Comparison of ENCODE assay signal across 8 mouse cellular contexts in the genomic region with DNA sequence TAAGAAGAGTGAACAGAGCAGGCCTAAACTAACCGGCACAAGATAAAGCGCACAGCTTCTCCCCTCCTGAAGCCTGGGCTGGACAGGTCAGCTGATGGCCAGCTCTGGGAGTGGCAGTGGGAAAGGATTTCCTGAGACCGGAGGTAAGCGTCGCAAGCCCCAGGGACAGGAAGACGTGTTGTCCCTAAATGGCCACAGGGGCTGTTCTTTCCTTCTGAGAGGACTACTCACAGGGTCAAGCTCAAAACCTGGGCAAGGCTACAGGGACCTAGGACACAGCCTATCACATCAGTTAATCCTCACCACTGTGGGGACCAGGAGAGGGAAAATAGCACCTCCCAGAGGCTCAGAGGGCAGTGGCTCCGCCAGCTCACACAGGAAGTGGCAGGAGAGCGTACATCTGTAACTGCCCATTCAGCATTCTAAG. TPM values are rescaled to one million over a fixed set of nuclear protein-coding genes. Genes with fewer than 3 reads are reported as not detected.
A peak's percentile ranks its signal among the peaks of the same experiment; 100 is the strongest.
DNase-seq lines count a peak whose midpoint lies in the region; ATAC-seq lines count a peak whose summit lies in the region.

No protein-coding gene starts in this region.

- H3K4me3 ChIP-seq in kidney, embryonic 14.5 days (ENCODE audit: low read length) = no peak overlapping the region
- H3K4me3 ChIP-seq in midbrain, embryonic 15.5 days = no peak overlapping the region

- peak overlapping the region; percentile 28; the same call in 1 of the 2 replicates for H3K9ac ChIP-seq in kidney, embryonic 14.5 days (ENCODE audit: low read depth, low read length)
- 0 out of 2 replicates have a peak overlapping the region, but pooled peaks have one; percentile 7 for H3K9ac ChIP-seq in midbrain, embryonic 15.5 days

- no peaks in the 10 kb centered on the region for H3K27me3 ChIP-seq in kidney, embryonic 14.5 days (ENCODE audit: control insufficient read depth, insufficient read depth, low read length)
- H3K27me3 ChIP-seq in midbrain, embryonic 15.5 days (replicated peaks) = no peaks in the 10 kb centered on the region

- H3K36me3 ChIP-seq in kidney, embryonic 14.5 days (ENCODE audit: control insufficient read depth, insufficient read depth, low read length) = peaks cover 3% of the 10 kb centered on the region; the same call in 1 of the 2 replicates
- H3K36me3 ChIP-seq in midbrain, embryonic 15.5 days (replicated peaks) = no peaks in the 10 kb centered on the region

- H3K27ac ChIP-seq in kidney, embryonic 14.5 days (ENCODE audit: low read depth, low read length) = peak overlapping the region; percentile 51
- peak overlapping the region; percentile 22; the same call in 1 of the 2 replicates for H3K27ac ChIP-seq in midbrain, embryonic 15.5 days

- H3K4me1 ChIP-seq in kidney, embryonic 14.5 days (ENCODE audit: control insufficient read depth, insufficient read depth, low read length) = peaks cover 68% of the 10 kb centered on the region
- peaks cover 89% of the 10 kb centered on the region for H3K4me1 ChIP-seq in midbrain, embryonic 15.5 days

- H3K9me3 ChIP-seq in kidney, embryonic 14.5 days (ENCODE audit: control insufficient read depth, low read length) = no peaks in the 10 kb centered on the region
- H3K9me3 ChIP-seq in midbrain, embryonic 15.5 days = no peaks in the 10 kb centered on the region

- H3K4me2 ChIP-seq in kidney, embryonic 14.5 days (replicated peaks; ENCODE audit: low read depth, low read length) = no peak overlapping the region
- H3K4me2 ChIP-seq in midbrain, embryonic 15.5 days = no peak overlapping the region

- ATAC-seq in kidney, embryonic 14.5 days (ENCODE audit: low FRiP score, low TSS enrichment) = no peak
- no peak for ATAC-seq in midbrain, embryonic 15.5 days (replicated peaks)

- DNase-seq in adrenal gland, adult (ENCODE audit: inconsistent age in 2 of 2, low spot score in 1 of 2) = peak; percentile 70 to 80
- no peak for DNase-seq in adrenal gland, postnatal 25 days
- DNase-seq in urinary bladder, adult 2 months (ENCODE audit: low spot score) = peak; percentile 20
- DNase-seq in urinary bladder, adult 18-20 months (ENCODE audit: low spot score in 2 of 2) = no peak
- DNase-seq in B cell, adult 2 months = no peak
- DNase-seq in urinary bladder, postnatal 36 days (ENCODE audit: low spot score in 2 of 2) = no peak

- WGBS in kidney, embryonic 14.5 days = 36% methylated on average over 8 of the region's 8 CpGs
- 58% methylated on average over 8 of the region's 8 CpGs for WGBS in midbrain, embryonic 15.5 days

RNA-seq across cellular contexts. Expression of a gene that starts 8.3 kb away (rescaled TPM):
- total RNA-seq in adrenal gland, postnatal 25 days (2021) = 64.5 and 70.0 TPM in 2 replicates
- 40.1 and 42.5 TPM in 2 replicates for polyA plus RNA-seq in urinary bladder, adult 2 months (2012; rRNA removed)
- polyA plus RNA-seq in kidney, embryonic 14.5 days (2014; fragmentation: Nextera tagmentation; extraction: Ambion mirVana) = 39.1 and 55.6 TPM in 2 replicates
- 51.9 and 55.8 TPM in 2 replicates for polyA plus RNA-seq in midbrain, embryonic 15.5 days (2015; fragmentation: Nextera tagmentation; extraction: Ambion mirVana)

RNA-seq across cellular contexts. Expression of a gene that starts 44.5 kb away (rescaled TPM):
- not detected in 2 replicates for total RNA-seq in adrenal gland, postnatal 25 days (2021)
- 0.40 and 2.3 TPM in 2 replicates for polyA plus RNA-seq in urinary bladder, adult 2 months (2012; rRNA removed)
- polyA plus RNA-seq in kidney, embryonic 14.5 days (2014; fragmentation: Nextera tagmentation; extraction: Ambion mirVana) = not detected in 2 replicates
- polyA plus RNA-seq in midbrain, embryonic 15.5 days (2015; fragmentation: Nextera tagmentation; extraction: Ambion mirVana) = 2.5 TPM in 1 of 2 replicates, not detected in the other

Comparison
In these comparisons a context has a peak if more than half of its experiments do, and no peak if none do; other contexts are left out.
1. DNase-seq: peak in adrenal gland, adult (2 of 2) and urinary bladder, adult 2 months (single experiment); none in adrenal gland, postnatal 25 days (single experiment), urinary bladder, adult 18-20 months (0 of 2), B cell, adult 2 months (0 of 2) and urinary bladder, postnatal 36 days (0 of 2).